Mouse (Mus musculus): Measurements from ENCODE around the gene Nme8.

The Nme8 gene

GRCm38 (mm10) chr13:19697790-19698189 lies at the start of gene Nme8:
Nme8 (minus strand) TSS chr13:19697794.
- no peak for DNase-seq (ENCODE audit: low read depth, low spot score)

GRCm38 (mm10) chr13:19745741-19746140 lies 48.1 kb upstream of the Nme8 start:
- DNase-seq (ENCODE audit: low read depth, low spot score): no peak

- DNase-seq (ENCODE audit: low read depth, low spot score): no peak
Observed at GRCm38 (mm10) chr13:19744536-19744935, 46.9 kb upstream of the Nme8 start.

- no peak for DNase-seq (ENCODE audit: low read depth, low spot score)
Observed at GRCm38 (mm10) chr13:19734597-19734996, 37.0 kb upstream of the Nme8 start.

GRCm38 (mm10) chr13:19730826-19731225 lies 33.2 kb upstream of the Nme8 start:
- DNase-seq (ENCODE audit: low read depth, low spot score): no peak

GRCm38 (mm10) chr13:19718954-19719353 lies 21.4 kb upstream of the Nme8 start:
- DNase-seq (ENCODE audit: low read depth, low spot score): no peak

- DNase-seq (ENCODE audit: low read depth, low spot score): no peak
Observed at GRCm38 (mm10) chr13:19717201-19717600, 19.6 kb upstream of the Nme8 start.

GRCm38 (mm10) chr13:19703806-19704205 lies 6.2 kb upstream of the Nme8 start:
- DNase-seq (ENCODE audit: low read depth, low spot score): no peak

GRCm38 (mm10) chr13:19701443-19702078 lies 4.0 kb upstream of the Nme8 start:
- peak; percentile 66 for DNase-seq (ENCODE audit: low read depth, low spot score)

- DNase-seq (ENCODE audit: low read depth, low spot score): no peak
Observed at GRCm38 (mm10) chr13:19700733-19701442, 3.3 kb upstream of the Nme8 start.

GRCm38 (mm10) chr13:19698524-19699173 lies 1.1 kb upstream of the Nme8 start:
- DNase-seq (ENCODE audit: low read depth, low spot score): no peak

- no peak for DNase-seq (ENCODE audit: low read depth, low spot score)
Observed at GRCm38 (mm10) chr13:19690417-19690816, 7.2 kb downstream of the Nme8 start.

GRCm38 (mm10) chr13:19689971-19690370 lies 7.6 kb downstream of the Nme8 start:
- no peak for DNase-seq (ENCODE audit: low read depth, low spot score)

- peak; percentile 30 for DNase-seq (ENCODE audit: low read depth, low spot score)
Observed at GRCm38 (mm10) chr13:19684007-19684406, 13.6 kb downstream of the Nme8 start.

GRCm38 (mm10) chr13:19682879-19683640 lies 14.5 kb downstream of the Nme8 start:
- peak; percentile 43 for DNase-seq (ENCODE audit: low read depth, low spot score)

GRCm38 (mm10) chr13:19674601-19675000 lies 23.0 kb downstream of the Nme8 start:
- DNase-seq (ENCODE audit: low read depth, low spot score): no peak

- DNase-seq (ENCODE audit: low read depth, low spot score): no peak
Observed at GRCm38 (mm10) chr13:19674025-19674424, 23.6 kb downstream of the Nme8 start.

GRCm38 (mm10) chr13:19668355-19669140 lies 29.0 kb downstream of the Nme8 start:
- no peak for DNase-seq (ENCODE audit: low read depth, low spot score)

GRCm38 (mm10) chr13:19652405-19652804 lies 45.2 kb downstream of the Nme8 start:
- DNase-seq (ENCODE audit: low read depth, low spot score): no peak

- no peak for DNase-seq (ENCODE audit: low read depth, low spot score)
Observed at GRCm38 (mm10) chr13:19649824-19650223, 47.8 kb downstream of the Nme8 start.

- no peak for DNase-seq (ENCODE audit: low read depth, low spot score)
Observed at GRCm38 (mm10) chr13:19644225-19644624, 53.4 kb downstream of the Nme8 start.
